Mouse (Mus musculus): ENCODE results near the gene Psmd12. TPM values are rescaled to one million over a fixed set of nuclear protein-coding genes. Genes with fewer than 3 reads are reported as not detected.
A peak's percentile ranks its signal among the peaks of the same experiment; 100 is the strongest.

Gene Psmd12
- polyA plus RNA-seq, 1 experiment from 2014 or later, result 171 TPM

- peak overlapping the region; percentile 72 for H3K4me2 ChIP-seq (ENCODE audit: low read length)
- H3K9me3 ChIP-seq (replicated peaks; ENCODE audit: control insufficient read depth, low read length), result no peaks in the 10 kb centered on the region
- H3K9ac ChIP-seq (ENCODE audit: low read length), result peak overlapping the region; percentile 90
- DNase-seq (ENCODE audit: low spot score), result peak; percentile 13
- peak overlapping the region; percentile 89 for H3K4me3 ChIP-seq (ENCODE audit: low read depth, low read length)
- 0 out of 2 replicates have a peak, but pooled peaks cover 1% of the 10 kb centered on the region for H3K36me3 ChIP-seq (ENCODE audit: control insufficient read depth, insufficient read depth, low read length)
- peaks cover 14% of the 10 kb centered on the region for H3K4me1 ChIP-seq (ENCODE audit: control insufficient read depth, insufficient read depth, low read length)
- H3K27me3 ChIP-seq (replicated peaks; ENCODE audit: control insufficient read depth, insufficient read depth, low read length), result no peaks in the 10 kb centered on the region
- peak overlapping the region; percentile 91; the same call in 1 of the 2 replicates for H3K27ac ChIP-seq (ENCODE audit: low read depth, low read length)
- no peak for ATAC-seq
- WGBS, result 15% methylated on average over 16 of the region's 16 CpGs
These were observed 10.8 kb upstream of the Psmd12 start for GRCm38 (mm10) chr11:107468252-107469030.

GRCm38 (mm10) chr11:107469031-107469522, 10.2 kb upstream of the Psmd12 start:
- peak; percentile 88 for DNase-seq (ENCODE audit: low spot score)
- no peaks in the 10 kb centered on the region for H3K9me3 ChIP-seq (replicated peaks; ENCODE audit: control insufficient read depth, low read length)
- peak overlapping the region; percentile 89 for H3K4me3 ChIP-seq (ENCODE audit: low read depth, low read length)
- peak overlapping the region; percentile 72 for H3K4me2 ChIP-seq (ENCODE audit: low read length)
- H3K9ac ChIP-seq (ENCODE audit: low read length), result peak overlapping the region; percentile 90
- peaks cover 14% of the 10 kb centered on the region for H3K4me1 ChIP-seq (ENCODE audit: control insufficient read depth, insufficient read depth, low read length)
- peak overlapping the region; percentile 91 for H3K27ac ChIP-seq (ENCODE audit: low read depth, low read length)
- H3K27me3 ChIP-seq (replicated peaks; ENCODE audit: control insufficient read depth, insufficient read depth, low read length), result no peaks in the 10 kb centered on the region
- peak; percentile 84 for ATAC-seq
- no peaks in the 10 kb centered on the region for H3K36me3 ChIP-seq (ENCODE audit: control insufficient read depth, insufficient read depth, low read length)
- whole genome bisulfite sequencing, result under 1% methylated on average over 38 of the region's 38 CpGs

GRCm38 (mm10) chr11:107469523-107470371, 9.5 kb upstream of the Psmd12 start:
- H3K27ac ChIP-seq (ENCODE audit: low read depth, low read length), result peak overlapping the region; percentile 91
- peak overlapping the region; percentile 72 for H3K4me2 ChIP-seq (ENCODE audit: low read length)
- no peaks in the 10 kb centered on the region for H3K9me3 ChIP-seq (replicated peaks; ENCODE audit: control insufficient read depth, low read length)
- DNase-seq (ENCODE audit: low spot score) (peak; percentile 70), ATAC-seq (peak; percentile 59)
- peak overlapping the region; percentile 90 for H3K9ac ChIP-seq (ENCODE audit: low read length)
- no peaks in the 10 kb centered on the region for H3K36me3 ChIP-seq (ENCODE audit: control insufficient read depth, insufficient read depth, low read length)
- H3K4me3 ChIP-seq (ENCODE audit: low read depth, low read length), result peak overlapping the region; percentile 89
- peaks cover 14% of the 10 kb centered on the region for H3K4me1 ChIP-seq (ENCODE audit: control insufficient read depth, insufficient read depth, low read length)
- WGBS, result under 1% methylated on average over 56 of the region's 59 CpGs
- no peaks in the 10 kb centered on the region for H3K27me3 ChIP-seq (replicated peaks; ENCODE audit: control insufficient read depth, insufficient read depth, low read length)

- under 1% methylated on average over 37 of the region's 37 CpGs for WGBS
These were observed 8.7 kb upstream of the Psmd12 start, which contains the start of gene Pitpnc1 for GRCm38 (mm10) chr11:107470521-107471041. Gene Pitpnc1 (minus strand): TSS chr11:107470699.

GRCm38 (mm10) chr11:107471071-107471720, 8.1 kb upstream of the Psmd12 start:
- 6% methylated on average over 11 of the region's 11 CpGs for WGBS
- Histone ChIP-seq H3K4me2 (ENCODE audit: low read length) (peak overlapping the region; percentile 72), H3K4me3 (ENCODE audit: low read depth, low read length) (peak overlapping the region; percentile 89), H3K9me3 (replicated peaks; ENCODE audit: control insufficient read depth, low read length) (no peaks in the 10 kb centered on the region), H3K27ac (ENCODE audit: low read depth, low read length) (peak overlapping the region; percentile 91), H3K36me3 (ENCODE audit: control insufficient read depth, insufficient read depth, low read length) (no peaks in the 10 kb centered on the region), H3K4me1 (ENCODE audit: control insufficient read depth, insufficient read depth, low read length) (peaks cover 14% of the 10 kb centered on the region), H3K9ac (ENCODE audit: low read length) (peak overlapping the region; percentile 90; the same call in 1 of the 2 replicates), H3K27me3 (replicated peaks; ENCODE audit: control insufficient read depth, insufficient read depth, low read length) (no peaks in the 10 kb centered on the region)
- DNase-seq (ENCODE audit: low spot score) (peak; percentile 41), ATAC-seq (no peak)

More at GRCm38 (mm10) chr11:107470521-107471041, 8.7 kb upstream of the Psmd12 start, which contains the start of gene Pitpnc1:
- Histone ChIP-seq H3K4me2 (ENCODE audit: low read length) (peak within 1 kb of the TSS; percentile 72), H3K9ac (ENCODE audit: low read length) (peak within 1 kb of the TSS; percentile 90), H3K27ac (ENCODE audit: low read depth, low read length) (peak within 1 kb of the TSS; percentile 91), H3K9me3 (replicated peaks; ENCODE audit: control insufficient read depth, low read length) (no peaks in the 10 kb centered on the region), H3K27me3 (replicated peaks; ENCODE audit: control insufficient read depth, insufficient read depth, low read length) (no peaks in the 10 kb centered on the region), H3K4me1 (ENCODE audit: control insufficient read depth, insufficient read depth, low read length) (peaks cover 14% of the 10 kb centered on the region), H3K36me3 (ENCODE audit: control insufficient read depth, insufficient read depth, low read length) (no peaks in the 10 kb centered on the region), H3K4me3 (ENCODE audit: low read depth, low read length) (peak within 1 kb of the TSS; percentile 89)
- ATAC-seq (peak; percentile 90), DNase-seq (ENCODE audit: low spot score) (peak; percentile 94)

GRCm38 (mm10) chr11:107472304-107472703, 7.0 kb upstream of the Psmd12 start:
- H3K4me1 ChIP-seq (ENCODE audit: control insufficient read depth, insufficient read depth, low read length), result peaks cover 9% of the 10 kb centered on the region
- H3K4me2 ChIP-seq (ENCODE audit: low read length), result no peak overlapping the region
- no peak overlapping the region for H3K4me3 ChIP-seq (ENCODE audit: low read depth, low read length)
- WGBS, result 92% methylated on average over 3 of the region's 3 CpGs
- ATAC-seq (no peak), DNase-seq (ENCODE audit: low spot score) (no peak)
- no peak overlapping the region for H3K27ac ChIP-seq (ENCODE audit: low read depth, low read length)
- H3K9me3 ChIP-seq (replicated peaks; ENCODE audit: control insufficient read depth, low read length), result no peaks in the 10 kb centered on the region
- H3K27me3 ChIP-seq (replicated peaks; ENCODE audit: control insufficient read depth, insufficient read depth, low read length), result no peaks in the 10 kb centered on the region
- no peaks in the 10 kb centered on the region for H3K36me3 ChIP-seq (ENCODE audit: control insufficient read depth, insufficient read depth, low read length)
- no peak overlapping the region for H3K9ac ChIP-seq (ENCODE audit: low read length)

GRCm38 (mm10) chr11:107473137-107473820, 6.0 kb upstream of the Psmd12 start:
- ATAC-seq (no peak), DNase-seq (ENCODE audit: low spot score) (peak; percentile 95)
- 25% methylated on average over 8 of the region's 8 CpGs for WGBS
- no peaks in the 10 kb centered on the region for H3K9me3 ChIP-seq (replicated peaks; ENCODE audit: control insufficient read depth, low read length)
- H3K4me3 ChIP-seq (ENCODE audit: low read depth, low read length), result no peak overlapping the region
- no peak overlapping the region for H3K9ac ChIP-seq (ENCODE audit: low read length)
- H3K27ac ChIP-seq (ENCODE audit: low read depth, low read length), result no peak overlapping the region
- no peak overlapping the region for H3K4me2 ChIP-seq (ENCODE audit: low read length)
- no peaks in the 10 kb centered on the region for H3K27me3 ChIP-seq (replicated peaks; ENCODE audit: control insufficient read depth, insufficient read depth, low read length)
- H3K4me1 ChIP-seq (ENCODE audit: control insufficient read depth, insufficient read depth, low read length), result peaks cover 8% of the 10 kb centered on the region
- no peaks in the 10 kb centered on the region for H3K36me3 ChIP-seq (ENCODE audit: control insufficient read depth, insufficient read depth, low read length)

GRCm38 (mm10) chr11:107479862-107480203, 549 bp downstream of the Psmd12 start:
- Histone ChIP-seq H3K4me3 (ENCODE audit: low read depth, low read length) (peak overlapping the region; percentile 86), H3K9me3 (replicated peaks; ENCODE audit: control insufficient read depth, low read length) (no peaks in the 10 kb centered on the region), H3K4me1 (ENCODE audit: control insufficient read depth, insufficient read depth, low read length) (peaks cover 12% of the 10 kb centered on the region), H3K27ac (ENCODE audit: low read depth, low read length) (no peak overlapping the region), H3K4me2 (ENCODE audit: low read length) (peak overlapping the region; percentile 82), H3K36me3 (ENCODE audit: control insufficient read depth, insufficient read depth, low read length) (peaks cover 6% of the 10 kb centered on the region; the same call in 1 of the 2 replicates), H3K27me3 (replicated peaks; ENCODE audit: control insufficient read depth, insufficient read depth, low read length) (no peaks in the 10 kb centered on the region), H3K9ac (ENCODE audit: low read length) (peak overlapping the region; percentile 94)
- 1% methylated on average over 10 of the region's 10 CpGs for WGBS
- no peak for ATAC-seq
- no peak for DNase-seq (ENCODE audit: low spot score)

All from forebrain, embryonic 14.5 days (tissue).